Mouse (Mus musculus) neural tube, embryonic 15.5 days (tissue): ENCODE measurements around the gene C77080. TPM values are rescaled to one million over a fixed set of nuclear protein-coding genes. Genes with fewer than 3 reads are reported as not detected.

ENCODE experiments used
- ATAC-seq: fragments of 200-750 bp; cut with Nextera tagmentation; 2 replicates; pipeline ENCODE4 v1.8.0; 2017; ENCODE audit warnings: mild to moderate bottlenecking, moderate TSS enrichment, moderate library complexity; ENCODE audit not compliant: low FRiP score
- H3K27ac ChIP-seq: fragments of 300-500 bp; sonication (generic); replicated peaks from 2 replicates; pipeline ENCODE4 v1.5.1; 2015; ENCODE audit warnings: mild to moderate bottlenecking, inconsistent platforms
- H3K27me3 ChIP-seq: fragments of 300-500 bp; sonication (generic); replicated peaks from 2 replicates; pipeline ENCODE4 v1.6.1; 2015; ENCODE audit warnings: inconsistent platforms
- H3K36me3 ChIP-seq: fragments of 300-500 bp; sonication (generic); 2 replicates; pipeline ENCODE4 v1.6.1; 2015; ENCODE audit warnings: inconsistent platforms
- H3K4me1 ChIP-seq: fragments of 300-500 bp; sonication (generic); 2 replicates; pipeline ENCODE4 v1.6.1; 2015; ENCODE audit warnings: inconsistent platforms
- H3K4me2 ChIP-seq: fragments of 300-500 bp; sonication (generic); 2 replicates; pipeline ENCODE4 v1.6.1; 2015; ENCODE audit warnings: inconsistent platforms, mild to moderate bottlenecking, moderate library complexity
- H3K4me3 ChIP-seq: fragments of 300-500 bp; sonication (generic); replicated peaks from 2 replicates; pipeline ENCODE4 v1.5.1; 2015; ENCODE audit warnings: mild to moderate bottlenecking, inconsistent platforms
- H3K9ac ChIP-seq: fragments of 300-500 bp; sonication (generic); replicated peaks from 2 replicates; pipeline ENCODE4 v1.6.1; 2015; ENCODE audit warnings: mild to moderate bottlenecking, inconsistent platforms
- H3K9me3 ChIP-seq: fragments of 300-500 bp; sonication (generic); replicated peaks from 2 replicates; pipeline ENCODE4 v1.6.1; 2016; ENCODE audit warnings: inconsistent platforms
- WGBS: fragments of 180-500 bp; shearing (Covaris S2); methylation state at CpG from one replicate; pipeline ENCODE4 v1.1.7; 2015; ENCODE audit warnings: mixed read lengths; 5-methylcytosine and 5-hydroxymethylcytosine counted together
- polyA plus RNA-seq: library from polyadenylated mRNA; unstranded; fragments of >200 nt; fragmentation: Nextera tagmentation; extraction: Ambion mirVana; gene quantifications from 2 replicates; pipeline ENCODE4 v1.2.1, GENCODE M21; 2015

The C77080 gene
- polyA plus RNA-seq, 1 experiment from 2014 or later = 6.0 TPM

GRCm38 (mm10) chr4:129247381-129248242, 13.6 kb downstream of the C77080 start:
- Histone ChIP-seq H3K27ac (no peak overlapping the region), H3K9ac (peak overlapping the region; percentile 60), H3K9me3 (no peaks in the 10 kb centered on the region), H3K4me1 (peaks cover 31% of the 10 kb centered on the region), H3K36me3 (no peaks in the 10 kb centered on the region), H3K4me3 (peak overlapping the region; percentile 49), H3K4me2 (peak overlapping the region; percentile 100), H3K27me3 (peaks cover 61% of the 10 kb centered on the region)
- WGBS = 12% methylated on average over 24 of the region's 24 CpGs
- no peak for ATAC-seq

GRCm38 (mm10) chr4:129246360-129247301, 14.6 kb downstream of the C77080 start:
- H3K4me3 ChIP-seq = no peak overlapping the region
- ATAC-seq = no peak
- H3K27me3 ChIP-seq = peaks cover 61% of the 10 kb centered on the region
- no peak overlapping the region for H3K9ac ChIP-seq
- peak overlapping the region; percentile 6; the same call in 1 of the 2 replicates for H3K4me2 ChIP-seq
- H3K36me3 ChIP-seq = no peaks in the 10 kb centered on the region
- WGBS = 45% methylated on average over 15 of the region's 15 CpGs
- H3K4me1 ChIP-seq = peaks cover 38% of the 10 kb centered on the region
- H3K9me3 ChIP-seq = no peaks in the 10 kb centered on the region
- no peak overlapping the region for H3K27ac ChIP-seq

- Histone ChIP-seq H3K9me3 (no peaks in the 10 kb centered on the region), H3K36me3 (no peaks in the 10 kb centered on the region), H3K4me1 (peaks cover 34% of the 10 kb centered on the region), H3K4me3 (no peak overlapping the region), H3K27ac (no peak overlapping the region), H3K27me3 (peaks cover 45% of the 10 kb centered on the region), H3K9ac (no peak overlapping the region), H3K4me2 (no peak overlapping the region)
- WGBS = 77% methylated on average over 4 of the region's 4 CpGs
- ATAC-seq = no peak
Observed at GRCm38 (mm10) chr4:129244802-129245201, 16.4 kb downstream of the C77080 start.

- Histone ChIP-seq H3K36me3 (no peaks in the 10 kb centered on the region), H3K9ac (no peak overlapping the region), H3K27ac (0 out of 2 replicates have a peak overlapping the region, but pooled peaks have one; percentile 28), H3K9me3 (no peaks in the 10 kb centered on the region), H3K4me2 (no peak overlapping the region), H3K4me1 (peaks cover 36% of the 10 kb centered on the region), H3K4me3 (no peak overlapping the region), H3K27me3 (peaks cover 26% of the 10 kb centered on the region)
- ATAC-seq = no peak
- 13% methylated on average over 4 of the region's 4 CpGs for WGBS
Observed at GRCm38 (mm10) chr4:129242761-129243160, 18.4 kb downstream of the C77080 start.

GRCm38 (mm10) chr4:129242327-129242726, 18.9 kb downstream of the C77080 start:
- ATAC-seq = no peak
- WGBS = 32% methylated on average over 4 of the region's 4 CpGs
- Histone ChIP-seq H3K9me3 (no peaks in the 10 kb centered on the region), H3K9ac (no peak overlapping the region), H3K27me3 (peaks cover 22% of the 10 kb centered on the region), H3K36me3 (no peaks in the 10 kb centered on the region), H3K4me2 (no peak overlapping the region), H3K4me1 (peaks cover 39% of the 10 kb centered on the region), H3K27ac (0 out of 2 replicates have a peak overlapping the region, but pooled peaks have one; percentile 28), H3K4me3 (no peak overlapping the region)

GRCm38 (mm10) chr4:129241898-129242297, 19.3 kb downstream of the C77080 start:
- no peak overlapping the region for H3K9ac ChIP-seq
- no peak overlapping the region for H3K4me3 ChIP-seq
- ATAC-seq = no peak
- H3K36me3 ChIP-seq = no peaks in the 10 kb centered on the region
- H3K4me2 ChIP-seq = no peak overlapping the region
- H3K27ac ChIP-seq = no peak overlapping the region
- H3K9me3 ChIP-seq = no peaks in the 10 kb centered on the region
- peaks cover 19% of the 10 kb centered on the region for H3K27me3 ChIP-seq
- 10% methylated on average over 6 of the region's 7 CpGs for WGBS
- peaks cover 44% of the 10 kb centered on the region for H3K4me1 ChIP-seq

- Histone ChIP-seq H3K9me3 (no peaks in the 10 kb centered on the region), H3K9ac (peak overlapping the region; percentile 79), H3K4me2 (peak overlapping the region; percentile 92), H3K27ac (peak overlapping the region; percentile 69), H3K4me1 (peaks cover 58% of the 10 kb centered on the region), H3K27me3 (no peaks in the 10 kb centered on the region), H3K4me3 (peak overlapping the region; percentile 69), H3K36me3 (no peaks in the 10 kb centered on the region)
- 0% methylated on average over 29 of the region's 29 CpGs for WGBS
- peak; percentile 89 for ATAC-seq
Observed at GRCm38 (mm10) chr4:129239075-129239474, 22.1 kb downstream of the C77080 start.

DNA sequence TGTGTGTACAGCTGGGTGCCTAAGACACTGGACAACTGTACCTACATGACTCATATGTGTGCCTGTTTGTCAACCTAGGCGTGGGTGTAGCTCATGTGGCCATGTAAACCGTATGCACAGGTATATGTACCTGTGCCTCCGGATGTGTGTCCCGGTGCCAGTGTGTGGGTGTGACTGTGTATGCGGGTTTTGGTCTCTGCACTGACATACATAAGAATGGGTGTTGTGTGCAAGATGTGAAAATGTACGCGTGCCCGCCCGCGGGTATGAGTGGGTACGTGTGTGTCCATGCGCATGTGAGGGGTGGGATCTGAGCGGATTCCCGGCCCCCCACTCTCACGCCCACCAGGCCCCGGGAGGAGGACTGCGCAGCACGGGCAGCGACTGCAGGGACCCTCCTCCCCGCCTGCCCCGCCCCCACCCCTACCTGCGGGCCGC, 22.6 kb downstream of the C77080 start:
- WGBS = 0% methylated on average over 23 of the region's 23 CpGs

GRCm38 (mm10) chr4:129237843-129238441, 23.3 kb downstream of the C77080 start:
- ATAC-seq = 0 out of 2 replicates have a peak, but pooled peaks have one; percentile 15
- H3K36me3 ChIP-seq = no peaks in the 10 kb centered on the region
- peak overlapping the region; percentile 69 for H3K4me3 ChIP-seq
- 8% methylated on average over 21 of the region's 21 CpGs for WGBS
- H3K9ac ChIP-seq = peak overlapping the region; percentile 79
- peak overlapping the region; percentile 92 for H3K4me2 ChIP-seq
- peak overlapping the region; percentile 69 for H3K27ac ChIP-seq
- H3K4me1 ChIP-seq = peaks cover 58% of the 10 kb centered on the region
- no peaks in the 10 kb centered on the region for H3K9me3 ChIP-seq
- H3K27me3 ChIP-seq = no peaks in the 10 kb centered on the region

More for the DNA sequence above, 22.6 kb downstream of the C77080 start:
- Histone ChIP-seq H3K36me3 (no peaks in the 10 kb centered on the region), H3K4me2 (peak overlapping the region; percentile 92), H3K9me3 (no peaks in the 10 kb centered on the region), H3K27me3 (no peaks in the 10 kb centered on the region), H3K4me3 (peak overlapping the region; percentile 69), H3K27ac (peak overlapping the region; percentile 69), H3K4me1 (peaks cover 58% of the 10 kb centered on the region), H3K9ac (peak overlapping the region; percentile 79)
- peak; percentile 81 for ATAC-seq

- Histone ChIP-seq H3K9me3 (no peaks in the 10 kb centered on the region), H3K4me3 (no peak overlapping the region), H3K4me2 (no peak overlapping the region), H3K27ac (no peak overlapping the region), H3K36me3 (no peaks in the 10 kb centered on the region), H3K4me1 (peaks cover 47% of the 10 kb centered on the region), H3K27me3 (no peaks in the 10 kb centered on the region), H3K9ac (no peak overlapping the region)
- no peak for ATAC-seq
- WGBS = 73% methylated on average over 8 of the region's 8 CpGs
Observed at GRCm38 (mm10) chr4:129236236-129236813, 24.9 kb downstream of the C77080 start.

- H3K4me2 ChIP-seq = no peak overlapping the region
- 85% methylated on average over 3 of the region's 3 CpGs for WGBS
- H3K27me3 ChIP-seq = no peaks in the 10 kb centered on the region
- no peaks in the 10 kb centered on the region for H3K9me3 ChIP-seq
- no peak overlapping the region for H3K27ac ChIP-seq
- peaks cover 46% of the 10 kb centered on the region for H3K4me1 ChIP-seq
- H3K9ac ChIP-seq = no peak overlapping the region
- no peaks in the 10 kb centered on the region for H3K36me3 ChIP-seq
- no peak overlapping the region for H3K4me3 ChIP-seq
- no peak for ATAC-seq
Observed at GRCm38 (mm10) chr4:129235147-129235546, 26.1 kb downstream of the C77080 start.
